13 mouse cellular contexts compared by ENCODE assay signal in genomic region chr12:98995881-98996280, GRCm38 (mm10).
DNase-seq lines count a peak whose midpoint lies in the region; ATAC-seq and TF ChIP-seq lines count a peak whose summit lies in the region.
"Had no signal": no experiment of that assay in that cellular context is flagged by ENCODE, and none has a peak within 500 bp of the region (broad histone marks: within the 10 kb centered on the region; RNA-seq: fewer than 3 reads in every experiment).

No protein-coding gene starts in this region.

- ATAC-seq in megakaryocyte progenitor cell, adult 5-6 weeks (replicated peaks; ENCODE audit: poor library complexity): peak; percentile 42
- ATAC-seq in hindbrain, embryonic 14.5 days (ENCODE audit: low FRiP score): no peak
- no peak for ATAC-seq in midbrain, embryonic 14.5 days (ENCODE audit: low FRiP score, low TSS enrichment)
- ATAC-seq: hindbrain, postnatal 0 days had no signal

- no peaks in the 10 kb centered on the region for H3K79me2 ChIP-seq in MEL (ENCODE audit: control insufficient read depth, insufficient read depth, low read length, poor library complexity)

- peak; percentile 23 for DNase-seq in retina, postnatal 1 day
- DNase-seq in retina, embryonic 14.5 days (ENCODE audit: low spot score): no peak
- DNase-seq in MEL (ENCODE audit: low read depth, low spot score): peak; percentile 42
- DNase-seq in cerebellum, adult 11-12 months: peak; percentile 66
- DNase-seq in urinary bladder, postnatal 25 days (ENCODE audit: low spot score): no peak
- no peak for DNase-seq in hindbrain, embryonic 14.5 days (ENCODE audit: low spot score)
- DNase-seq in midbrain, embryonic 14.5 days: no peak
- DNase-seq: kidney, adult 9 months had no signal

- no peak for TF ChIP-seq CTCF in MEL (IDR thresholded peaks at IDR 0.05 in 2 of 3, conservative IDR thresholded peaks at IDR 0.05 in 1 of 3; ENCODE audit: control insufficient read depth in 1 of 3, insufficient read depth in 1 of 3, low read depth in 2 of 3, low read length in 3 of 3, poor library complexity in 1 of 3, severe bottlenecking in 1 of 3)

- H3K36me3 ChIP-seq in MEL (ENCODE audit: control insufficient read depth in 1 of 2, insufficient read depth in 2 of 2, low read length in 2 of 2): peaks cover 0 to 11% of the 10 kb centered on the region in 2 experiments; a peak in 2 of 4 replicates
- no peaks in the 10 kb centered on the region for H3K36me3 ChIP-seq in hindbrain, embryonic 14.5 days (replicated peaks; ENCODE audit: control insufficient read depth, insufficient read depth)
- no peaks in the 10 kb centered on the region for H3K36me3 ChIP-seq in midbrain, embryonic 14.5 days (ENCODE audit: control insufficient read depth, insufficient read depth, low read length)

- no peak overlapping the region for H3K4me3 ChIP-seq in MEL (ENCODE audit: control insufficient read depth in 1 of 2, insufficient read depth in 1 of 2, low read depth in 2 of 2, low read length in 2 of 2)
- no peak overlapping the region for H3K4me3 ChIP-seq in hindbrain, embryonic 14.5 days (replicated peaks; ENCODE audit: low read length)
- no peak overlapping the region for H3K4me3 ChIP-seq in midbrain, embryonic 14.5 days (replicated peaks; ENCODE audit: low read depth, low read length)

- H3K9me3 ChIP-seq in MEL (replicated peaks; ENCODE audit: insufficient read depth, low read length): no peaks in the 10 kb centered on the region
- H3K9me3 ChIP-seq in hindbrain, embryonic 14.5 days (ENCODE audit: control insufficient read depth, low read length): no peaks in the 10 kb centered on the region
- H3K9me3 ChIP-seq in midbrain, embryonic 14.5 days (ENCODE audit: control insufficient read depth, low read length): no peaks in the 10 kb centered on the region

- H3K4me2 ChIP-seq in hindbrain, embryonic 14.5 days (replicated peaks): no peak overlapping the region
- no peak overlapping the region for H3K4me2 ChIP-seq in midbrain, embryonic 14.5 days (ENCODE audit: low read length)
- H3K4me2 ChIP-seq: liver, embryonic 11.5 days had no signal

- H3K27ac ChIP-seq in MEL (ENCODE audit: control insufficient read depth, low read depth, low read length): no peak overlapping the region
- H3K27ac ChIP-seq in hindbrain, embryonic 14.5 days: no peak overlapping the region
- H3K27ac ChIP-seq in midbrain, embryonic 14.5 days (replicated peaks; ENCODE audit: low read depth, low read length): no peak overlapping the region
- H3K27ac ChIP-seq: hindbrain, postnatal 0 days; stomach, postnatal 0 days had no signal

- WGBS in hindbrain, embryonic 14.5 days: 95% methylated on average over 1 of the region's 1 CpGs
- 93% methylated on average over 1 of the region's 1 CpGs for WGBS in midbrain, embryonic 14.5 days

- peaks cover 9 to 17% of the 10 kb centered on the region in 2 experiments; a peak in 3 of 4 replicates for H3K4me1 ChIP-seq in MEL (ENCODE audit: control insufficient read depth in 1 of 2, insufficient read depth in 2 of 2, low read length in 2 of 2)
- H3K4me1 ChIP-seq in hindbrain, embryonic 14.5 days (replicated peaks; ENCODE audit: control insufficient read depth, insufficient read depth, low read length): peaks cover 6% of the 10 kb centered on the region
- H3K4me1 ChIP-seq in midbrain, embryonic 14.5 days (ENCODE audit: control insufficient read depth, insufficient read depth, low read length): peaks cover 11% of the 10 kb centered on the region

- no peak for TF ChIP-seq EP300 in MEL (IDR thresholded peaks at IDR 0.05; ENCODE audit: low read depth in 1 of 2, low read length in 2 of 2)

- TF ChIP-seq POLR2A in MEL (IDR thresholded peaks at IDR 0.05; ENCODE audit: control insufficient read depth in 1 of 2, insufficient read depth in 1 of 2, low read depth in 1 of 2, low read length in 2 of 2, poor library complexity in 1 of 2): no peak

- no peaks in the 10 kb centered on the region for H3K27me3 ChIP-seq in MEL (ENCODE audit: control insufficient read depth in 1 of 2, insufficient read depth in 2 of 2, low read length in 2 of 2)
- H3K27me3 ChIP-seq in hindbrain, embryonic 14.5 days (ENCODE audit: control insufficient read depth, insufficient read depth, low read length): no peaks in the 10 kb centered on the region
- H3K27me3 ChIP-seq in midbrain, embryonic 14.5 days (ENCODE audit: control insufficient read depth, insufficient read depth, low read length): no peaks in the 10 kb centered on the region
- H3K27me3 ChIP-seq: megakaryocyte, embryonic 14.5 days had no signal

- no peak for TF ChIP-seq RAD21 in MEL (IDR thresholded peaks at IDR 0.05; ENCODE audit: low read depth, low read length)

- no peak overlapping the region for H3K9ac ChIP-seq in MEL (ENCODE audit: control insufficient read depth, low read depth, low read length, poor library complexity, severe bottlenecking)
- H3K9ac ChIP-seq in hindbrain, embryonic 14.5 days: no peak overlapping the region
- no peak overlapping the region for H3K9ac ChIP-seq in midbrain, embryonic 14.5 days (replicated peaks; ENCODE audit: low read length)

TF ChIP-seq in MEL, 35 proteins besides CTCF, POLR2A, EP300 and RAD21:
- TF ChIP-seq RCOR1 (IDR thresholded peaks at IDR 0.05; ENCODE audit: low read depth, low read length) (no peak), TBP (IDR thresholded peaks at IDR 0.05; ENCODE audit: low read depth, low read length) (no peak), MAFK (IDR thresholded peaks at IDR 0.05; ENCODE audit: borderline replicate concordance, low read depth, low read length) (no peak)

Comparison
In these comparisons a context has a peak if more than half of its experiments do, and no peak if none do; other contexts are left out.
1. DNase-seq: peak in retina, postnatal 1 day (single experiment), MEL (single experiment) and cerebellum, adult 11-12 months (single experiment); none in retina, embryonic 14.5 days (single experiment), urinary bladder, postnatal 25 days (single experiment), hindbrain, embryonic 14.5 days (single experiment) and midbrain, embryonic 14.5 days (single experiment).